Mouse (Mus musculus): ENCODE data around the gene Spp1. TPM values are rescaled to one million over a fixed set of nuclear protein-coding genes. Genes with fewer than 3 reads are reported as not detected.

Spp1 gene
- not detected in 2 replicates for polyA plus RNA-seq (2012)

- no peak for TF ChIP-seq GATA1 (IDR thresholded peaks at IDR 0.05; ENCODE audit: low read length)
Observed at GRCm38 (mm10) chr5:104434835-104435301, at the start of gene Spp1. Spp1 (plus strand) TSS chr5:104435118.

GRCm38 (mm10) chr5:104385521-104385920 is 49.4 kb upstream of the Spp1 start:
- no peak for TF ChIP-seq GATA1 (IDR thresholded peaks at IDR 0.05; ENCODE audit: low read length)

- no peak for TF ChIP-seq GATA1 (IDR thresholded peaks at IDR 0.05; ENCODE audit: low read length)
Observed at GRCm38 (mm10) chr5:104386908-104387307, 48.0 kb upstream of the Spp1 start.

- TF ChIP-seq GATA1 (IDR thresholded peaks at IDR 0.05; ENCODE audit: low read length), result no peak
Observed at GRCm38 (mm10) chr5:104390962-104391361, 44.0 kb upstream of the Spp1 start.

GRCm38 (mm10) chr5:104392784-104393183 is 42.1 kb upstream of the Spp1 start:
- TF ChIP-seq GATA1 (IDR thresholded peaks at IDR 0.05; ENCODE audit: low read length), result no peak

GRCm38 (mm10) chr5:104396286-104396685 is 38.6 kb upstream of the Spp1 start:
- no peak for TF ChIP-seq GATA1 (IDR thresholded peaks at IDR 0.05; ENCODE audit: low read length)

- TF ChIP-seq GATA1 (IDR thresholded peaks at IDR 0.05; ENCODE audit: low read length), result no peak
Observed at GRCm38 (mm10) chr5:104398001-104398400, 36.9 kb upstream of the Spp1 start.

- no peak for TF ChIP-seq GATA1 (IDR thresholded peaks at IDR 0.05; ENCODE audit: low read length)
Observed at GRCm38 (mm10) chr5:104399291-104399950, 35.5 kb upstream of the Spp1 start.

GRCm38 (mm10) chr5:104399970-104400369 is 34.9 kb upstream of the Spp1 start:
- TF ChIP-seq GATA1 (IDR thresholded peaks at IDR 0.05; ENCODE audit: low read length), result no peak

GRCm38 (mm10) chr5:104402651-104403050 is 32.3 kb upstream of the Spp1 start:
- TF ChIP-seq GATA1 (IDR thresholded peaks at IDR 0.05; ENCODE audit: low read length), result no peak

GRCm38 (mm10) chr5:104403351-104403750 is 31.6 kb upstream of the Spp1 start:
- no peak for TF ChIP-seq GATA1 (IDR thresholded peaks at IDR 0.05; ENCODE audit: low read length)

GRCm38 (mm10) chr5:104404551-104404950 is 30.4 kb upstream of the Spp1 start:
- TF ChIP-seq GATA1 (IDR thresholded peaks at IDR 0.05; ENCODE audit: low read length), result no peak

GRCm38 (mm10) chr5:104405051-104405450 is 29.9 kb upstream of the Spp1 start:
- no peak for TF ChIP-seq GATA1 (IDR thresholded peaks at IDR 0.05; ENCODE audit: low read length)

GRCm38 (mm10) chr5:104406756-104407155 is 28.2 kb upstream of the Spp1 start:
- no peak for TF ChIP-seq GATA1 (IDR thresholded peaks at IDR 0.05; ENCODE audit: low read length)

- TF ChIP-seq GATA1 (IDR thresholded peaks at IDR 0.05; ENCODE audit: low read length), result no peak
Observed at GRCm38 (mm10) chr5:104407541-104408231, 27.2 kb upstream of the Spp1 start.

- no peak for TF ChIP-seq GATA1 (IDR thresholded peaks at IDR 0.05; ENCODE audit: low read length)
Observed at GRCm38 (mm10) chr5:104408549-104408948, 26.4 kb upstream of the Spp1 start.

- no peak for TF ChIP-seq GATA1 (IDR thresholded peaks at IDR 0.05; ENCODE audit: low read length)
Observed at GRCm38 (mm10) chr5:104415999-104416398, 18.9 kb upstream of the Spp1 start.
